Mouse (Mus musculus): ENCODE results near the gene Mad2l2. TPM values are rescaled to one million over a fixed set of nuclear protein-coding genes. Genes with fewer than 3 reads are reported as not detected.

Mad2l2 gene
- polyA plus RNA-seq, 1 experiment from 2014 or later, result 107 TPM

- Histone ChIP-seq H3K4me3 (replicated peaks) (peak within 1 kb of the TSS; percentile 64), H3K9me3 (no peaks in the 10 kb centered on the region), H3K4me2 (peak within 1 kb of the TSS; percentile 98), H3K9ac (replicated peaks) (peak within 1 kb of the TSS; percentile 65), H3K27me3 (peaks cover 77% of the 10 kb centered on the region), H3K4me1 (replicated peaks) (peaks cover 41% of the 10 kb centered on the region), H3K36me3 (peaks cover 27% of the 10 kb centered on the region), H3K27ac (peak within 1 kb of the TSS; percentile 56; the same call in 1 of the 2 replicates)
- ATAC-seq (ENCODE audit: insufficient number of reproducible peaks, insufficient read depth, low FRiP score, low TSS enrichment, low read depth), result peak; percentile 70; the same call in 1 of the 2 replicates
- WGBS, result under 1% methylated on average over 43 of the region's 43 CpGs
Measured at GRCm38 (mm10) chr4:148160436-148161390, 30.5 kb downstream of the Mad2l2 start, which contains the start of the genes Fbxo44 and Fbxo2. TSS of gene Fbxo44 (minus strand) at chr4:148160482. TSS of gene Fbxo2 (plus strand) at chr4:148160621.

DNA sequence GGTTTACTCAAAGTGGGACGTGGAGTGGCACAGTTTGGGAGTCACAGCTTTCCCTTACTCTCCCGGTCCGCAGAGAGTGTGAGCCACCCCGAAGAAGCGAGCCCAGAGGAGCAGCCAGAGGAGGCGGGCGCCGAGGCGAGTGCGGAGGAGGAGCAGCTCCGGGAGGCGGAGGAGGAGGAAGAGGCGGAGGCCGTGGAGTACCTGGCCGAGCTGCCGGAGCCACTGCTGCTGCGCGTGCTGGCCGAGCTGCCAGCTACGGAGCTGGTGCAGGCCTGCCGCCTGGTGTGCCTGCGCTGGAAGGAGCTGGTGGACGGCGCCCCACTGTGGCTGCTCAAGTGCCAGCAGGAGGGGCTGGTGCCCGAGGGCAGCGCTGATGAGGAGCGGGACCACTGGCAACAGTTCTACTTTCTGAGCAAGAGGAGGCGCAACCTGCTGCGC is 33.8 kb downstream of the Mad2l2 start:
- Histone ChIP-seq H3K27ac (no peak overlapping the region), H3K9me3 (no peaks in the 10 kb centered on the region), H3K9ac (replicated peaks) (peak overlapping the region; percentile 23; the same call in 1 of the 2 replicates), H3K36me3 (no peaks in the 10 kb centered on the region), H3K4me2 (peak overlapping the region; percentile 65), H3K4me1 (replicated peaks) (peaks cover 39% of the 10 kb centered on the region), H3K27me3 (peaks cover 94% of the 10 kb centered on the region), H3K4me3 (replicated peaks) (peak overlapping the region; percentile 35)
- no peak for ATAC-seq (ENCODE audit: insufficient number of reproducible peaks, insufficient read depth, low FRiP score, low TSS enrichment, low read depth)
- 2% methylated on average over 28 of the region's 29 CpGs for WGBS

DNA sequence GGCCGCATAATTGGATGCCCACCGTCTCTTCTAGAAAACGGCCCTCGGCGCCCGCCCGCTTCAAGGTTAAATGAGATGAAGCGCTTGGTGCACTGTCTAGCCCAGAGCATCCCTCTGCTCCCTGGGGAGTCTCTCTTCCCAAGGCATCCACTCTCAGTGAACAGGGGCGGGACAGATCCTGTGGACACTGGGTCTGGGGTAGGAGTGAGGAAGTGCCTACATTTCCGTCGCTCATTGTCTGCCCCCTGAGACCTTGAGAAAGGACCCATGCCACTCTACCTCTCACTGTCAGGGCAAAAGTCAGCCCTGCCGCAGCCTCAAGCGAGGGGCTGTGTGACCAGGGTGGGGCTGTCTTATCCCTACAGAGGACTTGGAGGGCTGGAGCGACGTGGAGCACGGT is 34.3 kb downstream of the Mad2l2 start:
- H3K4me2 ChIP-seq, result peak overlapping the region; percentile 65
- peaks cover 92% of the 10 kb centered on the region for H3K27me3 ChIP-seq
- peaks cover 37% of the 10 kb centered on the region for H3K4me1 ChIP-seq (replicated peaks)
- ATAC-seq (ENCODE audit: insufficient number of reproducible peaks, insufficient read depth, low FRiP score, low TSS enrichment, low read depth), result no peak
- peak overlapping the region; percentile 35; the same call in 1 of the 2 replicates for H3K4me3 ChIP-seq (replicated peaks)
- H3K9ac ChIP-seq (replicated peaks), result 0 out of 2 replicates have a peak overlapping the region, but pooled peaks have one; percentile 23
- H3K27ac ChIP-seq, result no peak overlapping the region
- WGBS, result under 1% methylated on average over 16 of the region's 16 CpGs
- H3K9me3 ChIP-seq, result no peaks in the 10 kb centered on the region
- no peaks in the 10 kb centered on the region for H3K36me3 ChIP-seq

DNA sequence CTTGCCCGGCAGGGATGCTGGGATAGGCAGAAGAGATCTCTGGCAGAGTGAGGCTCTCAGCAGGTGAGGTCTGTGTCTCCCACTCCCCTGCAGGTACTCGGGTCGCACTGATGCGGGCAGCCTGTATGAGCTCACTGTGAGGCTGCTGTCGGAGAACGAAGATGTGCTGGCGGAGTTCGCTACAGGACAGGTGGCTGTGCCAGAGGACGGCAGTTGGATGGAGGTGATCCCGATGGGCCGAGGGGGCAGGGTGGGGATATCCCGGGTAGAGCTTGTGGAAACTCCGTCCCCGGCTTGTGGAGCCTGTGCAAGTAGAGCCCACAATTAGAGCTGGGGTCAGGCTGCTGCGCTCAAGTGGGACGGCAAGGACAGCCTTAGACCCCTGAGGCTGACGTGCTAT is 35.4 kb downstream of the Mad2l2 start:
- H3K27ac ChIP-seq, result no peak overlapping the region
- H3K9ac ChIP-seq (replicated peaks), result no peak overlapping the region
- peaks cover 34% of the 10 kb centered on the region for H3K4me1 ChIP-seq (replicated peaks)
- H3K4me2 ChIP-seq, result 0 out of 2 replicates have a peak overlapping the region, but pooled peaks have one; percentile 40
- H3K9me3 ChIP-seq, result no peaks in the 10 kb centered on the region
- ATAC-seq (ENCODE audit: insufficient number of reproducible peaks, insufficient read depth, low FRiP score, low TSS enrichment, low read depth), result no peak
- no peak overlapping the region for H3K4me3 ChIP-seq (replicated peaks)
- H3K27me3 ChIP-seq, result peaks cover 93% of the 10 kb centered on the region
- H3K36me3 ChIP-seq, result no peaks in the 10 kb centered on the region
- 10% methylated on average over 17 of the region's 17 CpGs for WGBS

- Histone ChIP-seq H3K4me2 (peak overlapping the region; percentile 40), H3K36me3 (no peaks in the 10 kb centered on the region), H3K9me3 (no peaks in the 10 kb centered on the region), H3K4me3 (replicated peaks) (peak overlapping the region; percentile 16; the same call in 1 of the 2 replicates), H3K9ac (replicated peaks) (no peak overlapping the region; the same call in 1 of the 2 replicates), H3K27me3 (peaks cover 91% of the 10 kb centered on the region), H3K27ac (no peak overlapping the region), H3K4me1 (replicated peaks) (peaks cover 26% of the 10 kb centered on the region)
- 9% methylated on average over 10 of the region's 10 CpGs for WGBS
- ATAC-seq (ENCODE audit: insufficient number of reproducible peaks, insufficient read depth, low FRiP score, low TSS enrichment, low read depth), result no peak
Measured at GRCm38 (mm10) chr4:148166431-148166830, 36.2 kb downstream of the Mad2l2 start.

DNA sequence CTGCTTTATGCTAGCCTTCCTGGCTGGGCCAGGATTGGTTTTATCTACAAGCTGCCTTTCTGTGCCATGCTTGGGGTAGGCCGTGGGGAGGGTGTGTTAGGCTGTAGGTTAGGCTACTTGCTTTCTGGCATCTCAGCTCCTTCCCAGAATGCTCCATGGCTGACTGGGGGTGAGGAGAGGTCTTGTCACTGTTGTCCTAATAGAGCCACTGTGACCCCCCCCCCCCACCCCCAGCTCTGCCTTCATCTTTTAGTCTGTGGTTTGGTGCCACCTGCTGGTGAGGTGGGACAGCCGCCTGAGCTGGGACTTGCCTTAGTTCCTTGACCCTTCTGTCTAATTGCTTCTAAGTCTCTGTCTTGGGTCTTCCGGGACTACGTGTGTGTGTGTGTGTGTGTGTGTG is 36.8 kb downstream of the Mad2l2 start:
- Histone ChIP-seq H3K27me3 (peaks cover 91% of the 10 kb centered on the region), H3K9ac (replicated peaks) (no peak overlapping the region), H3K4me2 (peak overlapping the region; percentile 40), H3K27ac (no peak overlapping the region), H3K4me3 (replicated peaks) (peak overlapping the region; percentile 16; the same call in 1 of the 2 replicates), H3K4me1 (replicated peaks) (peaks cover 24% of the 10 kb centered on the region), H3K9me3 (no peaks in the 10 kb centered on the region), H3K36me3 (no peaks in the 10 kb centered on the region)
- ATAC-seq (ENCODE audit: insufficient number of reproducible peaks, insufficient read depth, low FRiP score, low TSS enrichment, low read depth), result no peak
- 27% methylated on average over 4 of the region's 4 CpGs for WGBS

- Histone ChIP-seq H3K27ac (no peak overlapping the region), H3K4me3 (replicated peaks) (no peak overlapping the region), H3K4me1 (replicated peaks) (peaks cover 23% of the 10 kb centered on the region), H3K27me3 (peaks cover 91% of the 10 kb centered on the region), H3K9me3 (no peaks in the 10 kb centered on the region), H3K4me2 (no peak overlapping the region), H3K9ac (replicated peaks) (no peak overlapping the region), H3K36me3 (no peaks in the 10 kb centered on the region)
- 26% methylated on average over 7 of the region's 7 CpGs for WGBS
- ATAC-seq (ENCODE audit: insufficient number of reproducible peaks, insufficient read depth, low FRiP score, low TSS enrichment, low read depth), result no peak
Measured at GRCm38 (mm10) chr4:148168287-148168686, 38.1 kb downstream of the Mad2l2 start.

DNA sequence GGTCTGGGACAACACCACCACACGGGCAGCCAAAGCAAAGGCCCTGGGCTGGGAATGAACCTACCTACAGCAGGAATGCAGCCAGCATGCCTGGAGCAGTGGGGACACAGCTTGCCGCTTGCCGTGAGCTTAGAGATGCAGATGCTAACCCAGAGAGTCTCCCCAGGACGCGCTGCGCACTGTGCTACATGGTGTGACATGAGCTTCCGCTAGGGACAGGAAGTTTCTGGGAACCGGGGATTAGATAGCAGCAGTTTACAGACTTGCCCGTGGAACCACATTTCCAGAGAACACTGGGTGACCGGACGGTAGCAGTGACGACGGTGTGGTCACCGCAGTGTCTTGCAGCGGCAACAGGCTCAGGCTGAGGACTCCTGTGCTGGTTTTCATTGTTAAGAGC is 39.4 kb downstream of the Mad2l2 start:
- H3K27me3 ChIP-seq, result peaks cover 91% of the 10 kb centered on the region
- H3K4me1 ChIP-seq (replicated peaks), result peaks cover 17% of the 10 kb centered on the region
- ATAC-seq (ENCODE audit: insufficient number of reproducible peaks, insufficient read depth, low FRiP score, low TSS enrichment, low read depth), result no peak
- H3K27ac ChIP-seq, result no peak overlapping the region
- no peak overlapping the region for H3K4me2 ChIP-seq
- H3K9ac ChIP-seq (replicated peaks), result no peak overlapping the region
- no peak overlapping the region for H3K4me3 ChIP-seq (replicated peaks)
- no peaks in the 10 kb centered on the region for H3K9me3 ChIP-seq
- WGBS, result 28% methylated on average over 15 of the region's 15 CpGs
- H3K36me3 ChIP-seq, result no peaks in the 10 kb centered on the region

GRCm38 (mm10) chr4:148170842-148171241 is 40.7 kb downstream of the Mad2l2 start:
- 2% methylated on average over 2 of the region's 2 CpGs for WGBS
- no peak overlapping the region for H3K4me3 ChIP-seq (replicated peaks)
- ATAC-seq (ENCODE audit: insufficient number of reproducible peaks, insufficient read depth, low FRiP score, low TSS enrichment, low read depth), result no peak

DNA sequence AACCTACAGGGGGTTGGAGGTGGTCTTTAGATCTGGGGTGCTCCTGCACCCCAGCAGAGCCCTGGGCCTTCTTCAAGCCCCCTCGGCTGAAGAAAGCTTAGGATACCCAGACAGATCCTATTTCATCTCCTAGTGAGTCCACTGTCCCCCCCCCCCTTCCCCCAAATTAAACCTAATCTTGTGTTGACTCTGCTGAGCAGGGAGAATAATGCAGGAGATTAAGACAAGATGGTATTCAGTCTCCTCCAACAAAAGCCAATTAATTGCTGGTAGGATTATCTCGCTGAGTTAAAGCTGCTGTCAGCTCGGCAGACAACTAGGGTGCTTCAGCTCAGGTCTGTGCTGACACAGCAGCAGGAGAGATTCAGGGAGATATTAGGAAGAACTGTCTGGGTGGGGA is 41.1 kb downstream of the Mad2l2 start:
- no peak for ATAC-seq (ENCODE audit: insufficient number of reproducible peaks, insufficient read depth, low FRiP score, low TSS enrichment, low read depth)
- no peak overlapping the region for H3K4me2 ChIP-seq
- H3K27me3 ChIP-seq, result peaks cover 91% of the 10 kb centered on the region
- H3K9ac ChIP-seq (replicated peaks), result no peak overlapping the region
- H3K27ac ChIP-seq, result no peak overlapping the region
- H3K36me3 ChIP-seq, result no peaks in the 10 kb centered on the region
- no peak overlapping the region for H3K4me3 ChIP-seq (replicated peaks)
- 45% methylated on average over 3 of the region's 3 CpGs for WGBS
- no peaks in the 10 kb centered on the region for H3K9me3 ChIP-seq
- H3K4me1 ChIP-seq (replicated peaks), result peaks cover 13% of the 10 kb centered on the region

More at GRCm38 (mm10) chr4:148170842-148171241, 40.7 kb downstream of the Mad2l2 start:
- H3K4me1 ChIP-seq (replicated peaks), result peaks cover 13% of the 10 kb centered on the region
- no peak overlapping the region for H3K27ac ChIP-seq
- H3K4me2 ChIP-seq, result no peak overlapping the region
- H3K36me3 ChIP-seq, result no peaks in the 10 kb centered on the region
- H3K27me3 ChIP-seq, result peaks cover 91% of the 10 kb centered on the region
- H3K9me3 ChIP-seq, result no peaks in the 10 kb centered on the region
- H3K9ac ChIP-seq (replicated peaks), result no peak overlapping the region

GRCm38 (mm10) chr4:148173811-148174494 is 43.8 kb downstream of the Mad2l2 start:
- H3K4me2 ChIP-seq, result peak overlapping the region; percentile 37
- no peaks in the 10 kb centered on the region for H3K9me3 ChIP-seq
- peak overlapping the region; percentile 23; the same call in 1 of the 2 replicates for H3K9ac ChIP-seq (replicated peaks)
- peaks cover 7% of the 10 kb centered on the region for H3K4me1 ChIP-seq (replicated peaks)
- WGBS, result 2% methylated on average over 30 of the region's 30 CpGs
- H3K36me3 ChIP-seq, result no peaks in the 10 kb centered on the region
- no peak for ATAC-seq (ENCODE audit: insufficient number of reproducible peaks, insufficient read depth, low FRiP score, low TSS enrichment, low read depth)
- peak overlapping the region; percentile 9; the same call in 1 of the 2 replicates for H3K4me3 ChIP-seq (replicated peaks)
- no peak overlapping the region for H3K27ac ChIP-seq
- H3K27me3 ChIP-seq, result peaks cover 91% of the 10 kb centered on the region
